Mouse (Mus musculus) CH12.LX (cell line): Measurements from ENCODE around the gene Olfr1373.

Source experiments
- CTCF ChIP-seq, 2 experiments: IDR thresholded peaks in 1 of 2; conservative IDR thresholded peaks in 1 of 2; 2 replicates each; pipeline ENCODE4 v1.5.1; 2011 to 2012; ENCODE audit warnings: low read depth in 2 of 2, low read length in 2 of 2, improper control_type of control experiment in 1 of 2, inconsistent platforms in 1 of 2, mild to moderate bottlenecking in 1 of 2, moderate library complexity in 1 of 2
- HCFC1 ChIP-seq: IDR thresholded peaks from 2 replicates; pipeline ENCODE4 v1.6.1; 2012; ENCODE audit warnings: low read depth, mild to moderate bottlenecking, inconsistent platforms, low read length, improper control_type of control experiment
- MAX ChIP-seq: IDR thresholded peaks from 2 replicates; pipeline ENCODE4 v1.6.1; 2011; ENCODE audit warnings: low read length, improper control_type of control experiment
- NELFE ChIP-seq: IDR thresholded peaks from 2 replicates; pipeline ENCODE4 v1.6.1; 2011; ENCODE audit warnings: low read depth, low read length, improper control_type of control experiment
- TCF12 ChIP-seq: IDR thresholded peaks from 2 replicates; pipeline ENCODE4 v1.6.1; 2014; ENCODE audit warnings: low read depth, mild to moderate bottlenecking, inconsistent platforms, low read length, improper control_type of control experiment
- USF1 ChIP-seq: IDR thresholded peaks from 2 replicates; pipeline ENCODE4 v1.6.1; 2014; ENCODE audit warnings: low read depth, mild to moderate bottlenecking, inconsistent platforms, low read length, improper control_type of control experiment

DNA sequence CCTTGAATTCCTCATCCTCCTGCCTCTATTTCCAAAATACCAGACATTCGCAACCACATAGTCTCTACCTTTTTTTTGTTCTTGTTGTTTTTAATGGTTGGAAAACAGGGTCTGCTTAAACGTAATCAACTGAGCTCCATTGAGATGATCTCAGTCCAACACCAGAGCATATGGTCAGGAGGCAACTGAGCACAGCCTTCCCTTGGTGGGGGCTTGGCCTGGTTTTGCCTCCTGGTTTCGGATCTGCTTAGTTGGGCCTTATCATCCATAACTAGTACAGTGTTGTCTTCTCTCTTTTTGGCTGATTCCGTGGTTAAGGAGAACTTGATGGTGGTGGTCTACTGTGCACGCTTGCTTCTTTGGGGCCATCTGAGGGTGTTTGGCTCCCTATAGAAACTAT, 36.5 kb downstream of the Olfr1373 start:
- TF ChIP-seq NELFE (no peak), HCFC1 (no peak), TCF12 (no peak), CTCF (conservative IDR thresholded peaks at IDR 0.05 in 1 of 2, IDR thresholded peaks at IDR 0.05 in 1 of 2; ENCODE audit: low read depth in 2 of 2, low read length in 2 of 2) (no peak), MAX (no peak), USF1 (no peak)
